Mouse (Mus musculus): ENCODE measurements around the gene Hnf1a.

Hnf1a gene

DNA sequence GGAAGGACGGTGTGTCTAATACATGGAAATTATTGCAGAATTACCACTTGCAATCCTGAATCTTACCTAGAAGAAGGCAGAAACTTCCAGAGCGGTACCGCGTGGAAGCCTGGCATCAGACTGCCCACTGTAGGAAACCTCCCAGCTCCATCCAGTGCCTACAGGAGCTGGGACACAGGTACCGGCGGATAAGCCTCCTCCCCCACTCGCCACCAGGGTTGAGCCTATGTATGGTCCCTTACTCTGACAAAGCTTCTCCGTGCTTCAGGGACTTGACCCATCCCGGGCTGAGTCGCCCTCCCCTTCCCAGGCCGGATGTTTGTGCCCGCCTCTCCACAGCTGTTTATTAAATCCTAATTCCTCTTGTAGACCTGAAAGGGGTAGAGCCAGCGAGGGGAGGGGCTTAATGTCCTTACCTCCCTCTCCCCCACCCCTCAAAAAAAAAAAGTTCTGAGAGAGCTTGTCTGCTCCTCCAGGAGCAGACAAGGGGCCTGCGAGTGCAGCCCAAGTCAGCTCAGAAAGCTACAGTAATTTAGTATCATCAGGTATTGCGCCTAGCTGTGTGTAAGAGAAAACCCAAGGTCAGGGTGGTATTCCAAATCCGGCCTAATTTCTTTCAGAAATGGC is 9.3 kb upstream of the Hnf1a start:
- in situ Hi-C loops (cut with MboI; ENCODE audit: unreplicated experiment in 2 of 2): no loop called here

DNA sequence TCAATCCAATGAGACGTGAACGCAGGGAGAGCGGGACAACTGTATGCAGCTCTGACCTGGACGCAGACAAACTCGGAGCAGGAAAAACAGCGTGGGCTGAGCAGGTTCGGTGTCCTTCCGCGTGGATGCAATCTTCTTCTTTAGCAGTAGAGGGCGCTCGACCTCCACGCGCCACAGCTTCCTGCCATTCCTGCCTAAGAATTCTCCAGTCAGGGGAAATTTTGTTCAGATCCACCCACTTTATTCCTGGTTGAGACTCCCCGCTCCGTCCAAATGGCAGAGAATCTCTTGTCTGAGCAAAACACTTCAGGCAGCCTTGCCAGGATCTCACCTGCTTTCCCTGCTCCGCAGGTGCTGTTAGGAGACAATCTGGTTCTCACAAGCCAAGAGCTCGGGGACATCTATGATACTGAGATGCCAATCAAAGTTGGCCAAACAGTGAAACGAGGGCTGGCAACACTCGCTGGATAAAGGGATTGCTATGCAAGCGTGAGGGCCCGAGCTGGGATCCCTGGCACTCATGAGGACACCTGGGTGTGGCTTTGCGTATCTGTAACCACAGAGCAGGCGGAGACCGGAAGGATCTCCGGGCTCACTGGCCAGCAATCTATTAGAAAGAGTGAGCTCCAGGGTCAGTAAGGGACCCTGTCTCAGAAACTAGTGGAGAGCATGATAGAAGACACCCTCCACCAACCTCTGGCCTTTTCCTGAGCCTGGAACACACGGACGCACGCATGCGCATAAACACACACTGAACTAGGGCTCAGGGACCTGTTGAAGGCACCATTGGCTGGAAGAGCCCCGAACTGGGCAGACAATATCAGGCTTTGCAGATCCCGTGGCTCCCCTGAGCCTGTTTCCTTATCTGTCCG is 8.6 kb upstream of the Hnf1a start:
- in situ Hi-C loops (cut with MboI; ENCODE audit: unreplicated experiment in 2 of 2): loop anchor here (5.0 to 10.0 kb wide), 5 partner anchors 98 to 465 kb away; partner anchors contain the start of gene Pop5 (in 1 of the 2)

DNA sequence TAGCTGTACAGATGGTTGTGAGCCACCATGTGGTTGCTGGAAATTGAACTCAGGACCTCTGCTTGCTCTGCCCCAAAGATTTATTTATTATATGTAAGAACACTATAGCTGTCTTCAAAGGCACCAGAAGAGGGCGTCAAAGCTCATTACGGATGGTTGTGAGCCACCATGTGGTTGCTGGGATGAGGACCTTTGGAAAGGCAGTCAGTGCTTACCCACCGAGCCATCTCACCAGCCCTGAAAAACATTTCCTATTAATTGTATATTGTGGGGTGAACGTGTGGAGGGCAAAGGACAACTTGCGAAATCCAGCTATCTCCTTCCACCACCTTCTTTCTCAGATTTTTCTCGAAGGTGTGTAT is 8.0 kb upstream of the Hnf1a start:
- in situ Hi-C loops (cut with MboI; ENCODE audit: unreplicated experiment in 2 of 2): loop anchor here (5.0 to 10.0 kb wide), 5 partner anchors 98 to 466 kb away; partner anchors contain the start of gene Pop5 (in 1 of the 2)

DNA sequence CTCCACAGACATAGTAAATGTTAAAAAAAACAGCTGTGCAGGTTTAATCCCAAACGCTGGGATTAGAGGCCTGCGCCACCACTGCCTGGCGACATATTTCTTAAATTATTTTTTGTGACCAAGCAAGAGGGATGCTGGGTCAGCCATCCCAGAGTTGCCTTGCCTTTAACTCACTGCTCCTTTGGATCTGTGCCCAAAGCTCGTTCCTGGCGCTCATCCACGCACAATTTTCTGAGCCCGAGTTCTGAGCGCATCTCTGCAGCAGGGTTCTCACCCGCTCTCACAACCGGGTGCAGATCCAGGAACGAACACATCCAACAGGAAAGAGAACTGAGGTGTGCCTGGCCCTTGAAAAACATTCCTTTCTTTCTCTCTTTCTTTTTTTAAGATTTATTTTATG is 7.6 kb upstream of the Hnf1a start:
- in situ Hi-C loops (cut with MboI; ENCODE audit: unreplicated experiment in 2 of 2): loop anchor here (5.0 to 10.0 kb wide), 5 partner anchors 99 to 466 kb away; partner anchors contain the start of gene Pop5 (in 1 of the 2)

DNA sequence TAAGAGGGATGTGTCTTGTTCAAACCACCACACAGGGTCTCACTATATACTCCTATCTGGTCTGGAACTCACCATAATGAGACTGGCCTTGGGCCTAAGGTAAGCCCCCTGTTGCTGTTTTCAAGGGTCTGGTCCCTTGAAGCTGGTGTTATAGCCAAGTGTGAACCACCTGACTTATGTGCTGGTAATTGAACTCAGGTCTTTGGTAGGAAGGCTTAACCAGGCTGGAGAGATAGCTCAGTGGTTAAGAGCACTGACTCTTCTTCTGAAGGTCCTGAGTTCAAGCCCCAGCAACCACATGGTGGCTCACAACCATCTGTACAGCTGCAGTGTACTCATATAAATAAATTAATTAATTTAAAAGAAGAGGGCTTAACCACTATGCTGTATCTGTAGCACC is 6.0 kb upstream of the Hnf1a start:
- in situ Hi-C loops (cut with MboI; ENCODE audit: unreplicated experiment in 2 of 2): loop anchor here (5.0 to 10.0 kb wide), 5 partner anchors 100 to 468 kb away; partner anchors contain the start of gene Pop5 (in 1 of the 2)

DNA sequence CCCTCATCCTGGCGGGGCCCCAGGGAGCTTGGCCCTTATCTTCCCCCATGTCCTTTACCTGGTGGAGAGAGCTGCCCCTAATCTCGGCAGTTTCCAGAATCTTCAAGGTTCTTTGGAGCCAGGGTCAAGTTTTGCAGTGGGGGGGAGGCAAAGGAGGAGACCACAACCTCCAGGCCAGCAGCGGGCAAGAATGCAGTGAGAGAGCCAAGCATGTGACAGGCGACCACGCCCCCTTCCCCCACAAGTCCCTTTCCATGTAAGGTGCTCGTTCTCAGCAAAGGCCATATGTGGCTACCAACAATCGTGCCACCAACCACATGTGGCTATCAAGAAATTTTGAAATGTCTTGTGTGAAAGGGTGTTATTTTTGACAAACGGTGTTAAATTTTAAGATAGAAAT is 2.2 kb upstream of the Hnf1a start:
- in situ Hi-C loops (cut with MboI; ENCODE audit: unreplicated experiment in 2 of 2): loop anchor here (10.0 to 25.0 kb wide), 3 partner anchors 132 to 489 kb away; partner anchors contain the start of gene Pla2g1b (in 1 of the 2)

DNA sequence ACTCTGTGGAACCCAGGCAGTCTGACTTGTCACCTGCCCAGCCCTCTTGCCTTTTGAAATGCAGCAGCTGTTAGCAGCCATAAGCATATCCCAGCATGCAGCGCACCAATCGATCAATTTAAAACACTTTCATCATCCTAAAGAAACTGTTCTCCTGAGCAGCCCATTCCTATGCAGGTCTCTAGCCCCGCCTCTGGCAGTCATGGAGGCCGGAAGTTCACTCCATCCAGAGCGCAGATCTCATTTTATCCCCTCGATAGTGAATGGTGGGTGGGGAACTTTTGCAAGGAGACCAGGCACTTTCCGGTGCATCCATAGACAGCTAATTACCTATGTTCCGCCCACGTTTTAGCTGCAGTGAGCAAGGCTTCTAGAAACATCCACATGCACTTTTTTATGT is 1.3 kb upstream of the Hnf1a start:
- in situ Hi-C loops (cut with MboI; ENCODE audit: unreplicated experiment in 2 of 2): loop anchor here (10.0 to 25.0 kb wide), 3 partner anchors 133 to 490 kb away; partner anchors contain the start of gene Pla2g1b (in 1 of the 2)

DNA sequence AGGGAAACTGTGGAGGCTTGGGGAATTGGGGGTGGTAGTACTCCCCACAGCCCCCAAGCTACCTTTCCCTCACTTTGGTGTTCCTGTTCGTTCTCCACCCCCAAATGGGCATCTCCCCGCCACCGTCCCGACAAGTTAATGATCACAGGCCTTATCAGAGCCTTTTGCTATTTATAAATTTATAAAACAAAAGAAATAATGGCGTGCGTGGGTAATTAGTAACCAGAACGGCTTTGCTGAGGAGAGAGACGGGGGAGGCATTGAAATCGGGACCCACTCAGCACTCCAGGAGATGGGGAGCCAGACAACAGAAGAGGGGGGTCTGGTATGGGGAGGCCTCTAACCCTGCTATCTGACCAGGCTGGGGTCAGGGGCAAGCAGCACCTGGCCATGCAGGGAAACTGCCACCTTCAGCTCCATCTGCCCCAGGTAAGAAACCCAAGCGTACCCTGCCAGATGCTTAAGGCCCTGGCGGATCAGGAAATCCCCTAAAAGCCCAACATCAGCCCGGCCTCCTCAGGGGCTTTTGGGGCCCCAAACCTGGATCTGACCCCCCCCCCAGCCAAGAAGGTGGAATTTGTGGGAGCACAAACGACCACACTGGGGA is 1.2 kb downstream of the Hnf1a start:
- in situ Hi-C loops (cut with MboI; ENCODE audit: unreplicated experiment in 2 of 2): loop anchor here (10.0 to 25.0 kb wide), 3 partner anchors 135 to 493 kb away; partner anchors contain the start of gene Pla2g1b (in 1 of the 2)

DNA sequence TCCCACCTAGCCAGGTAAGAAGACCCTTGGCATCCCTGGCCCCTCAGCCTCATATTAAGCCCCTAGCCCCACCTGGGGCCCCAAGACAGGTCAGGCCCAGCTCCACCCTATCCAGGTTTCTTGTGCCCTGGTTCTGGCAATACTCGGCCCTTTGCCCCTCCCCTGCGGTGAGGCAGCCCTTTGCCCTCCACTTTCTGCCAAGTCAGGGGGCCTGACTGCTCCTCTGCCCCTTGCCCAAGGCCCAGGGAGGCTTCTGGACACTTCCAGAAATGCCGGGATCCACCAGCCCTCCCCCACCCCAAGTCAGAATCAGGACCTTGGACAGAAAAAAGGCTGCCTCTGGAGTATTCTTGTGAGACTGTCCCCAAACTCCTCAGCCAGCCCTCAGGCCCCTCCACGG is 1.8 kb downstream of the Hnf1a start:
- in situ Hi-C loops (cut with MboI; ENCODE audit: unreplicated experiment in 2 of 2): loop anchor here in 1 of 2 experiments (25.0 kb wide), 1 partner anchor 493 kb away; the partner anchor contains the start of gene Pla2g1b

DNA sequence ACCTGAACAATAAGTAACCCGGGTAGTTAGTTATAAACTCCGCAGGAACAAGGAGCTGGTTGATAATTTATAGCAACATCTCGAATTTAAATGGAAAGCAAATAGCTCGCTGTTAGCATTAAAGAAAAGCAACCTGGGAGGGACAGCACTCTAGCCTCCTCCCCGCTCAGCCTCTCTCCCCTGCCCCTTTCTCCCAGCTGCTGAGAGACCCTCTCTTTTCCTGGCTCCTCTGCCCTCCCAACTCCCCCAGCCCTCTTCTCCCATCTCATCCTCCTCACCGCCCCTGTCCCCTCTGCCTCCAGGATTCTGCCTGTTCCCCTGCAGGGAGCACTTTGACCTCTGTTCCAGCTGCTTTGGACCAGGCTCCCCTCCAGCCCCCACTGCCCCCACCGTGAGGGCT is 2.2 kb downstream of the Hnf1a start:
- in situ Hi-C loops (cut with MboI; ENCODE audit: unreplicated experiment in 2 of 2): loop anchor here in 1 of 2 experiments (25.0 kb wide), 1 partner anchor 494 kb away; the partner anchor contains the start of gene Pla2g1b

DNA sequence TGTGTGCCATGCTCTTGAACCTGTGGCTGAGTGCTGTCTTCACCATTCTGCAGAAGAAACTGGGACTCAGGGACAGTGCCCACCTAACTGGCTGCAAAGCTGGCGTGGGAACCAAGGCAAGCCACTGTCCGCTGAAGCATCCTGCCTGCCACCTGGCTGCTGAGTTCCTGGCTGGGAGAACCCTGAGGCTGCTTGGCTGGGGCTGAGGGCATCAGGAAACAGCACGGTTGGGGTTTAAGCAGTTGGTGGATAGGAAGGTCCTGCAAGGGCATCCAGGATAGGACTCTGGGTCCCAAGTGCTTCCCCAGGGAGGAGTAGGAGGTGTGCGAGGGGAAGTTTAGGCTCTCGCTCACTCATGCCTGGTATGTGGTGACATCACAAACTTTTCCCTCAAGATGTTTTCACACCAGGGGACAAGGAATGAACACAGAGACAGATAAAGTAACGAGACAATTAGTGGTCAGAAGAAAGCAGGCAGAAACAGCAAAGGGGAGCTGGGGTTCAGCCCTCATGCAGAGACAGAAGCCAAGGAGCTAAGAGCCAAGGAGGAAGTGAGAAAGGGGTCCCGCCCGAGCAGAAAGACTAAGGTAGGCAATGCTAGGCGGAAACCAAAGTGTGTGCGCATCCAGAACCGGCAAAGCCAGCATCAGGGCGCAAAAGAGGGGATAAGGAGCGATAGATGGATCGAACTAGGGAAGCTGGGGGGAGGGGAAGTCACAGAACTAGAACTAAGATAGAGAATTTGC is 3.2 kb downstream of the Hnf1a start:
- in situ Hi-C loops (cut with MboI; ENCODE audit: unreplicated experiment in 2 of 2): loop anchor here in 1 of 2 experiments (25.0 kb wide), 1 partner anchor 495 kb away; the partner anchor contains the start of gene Pla2g1b

DNA sequence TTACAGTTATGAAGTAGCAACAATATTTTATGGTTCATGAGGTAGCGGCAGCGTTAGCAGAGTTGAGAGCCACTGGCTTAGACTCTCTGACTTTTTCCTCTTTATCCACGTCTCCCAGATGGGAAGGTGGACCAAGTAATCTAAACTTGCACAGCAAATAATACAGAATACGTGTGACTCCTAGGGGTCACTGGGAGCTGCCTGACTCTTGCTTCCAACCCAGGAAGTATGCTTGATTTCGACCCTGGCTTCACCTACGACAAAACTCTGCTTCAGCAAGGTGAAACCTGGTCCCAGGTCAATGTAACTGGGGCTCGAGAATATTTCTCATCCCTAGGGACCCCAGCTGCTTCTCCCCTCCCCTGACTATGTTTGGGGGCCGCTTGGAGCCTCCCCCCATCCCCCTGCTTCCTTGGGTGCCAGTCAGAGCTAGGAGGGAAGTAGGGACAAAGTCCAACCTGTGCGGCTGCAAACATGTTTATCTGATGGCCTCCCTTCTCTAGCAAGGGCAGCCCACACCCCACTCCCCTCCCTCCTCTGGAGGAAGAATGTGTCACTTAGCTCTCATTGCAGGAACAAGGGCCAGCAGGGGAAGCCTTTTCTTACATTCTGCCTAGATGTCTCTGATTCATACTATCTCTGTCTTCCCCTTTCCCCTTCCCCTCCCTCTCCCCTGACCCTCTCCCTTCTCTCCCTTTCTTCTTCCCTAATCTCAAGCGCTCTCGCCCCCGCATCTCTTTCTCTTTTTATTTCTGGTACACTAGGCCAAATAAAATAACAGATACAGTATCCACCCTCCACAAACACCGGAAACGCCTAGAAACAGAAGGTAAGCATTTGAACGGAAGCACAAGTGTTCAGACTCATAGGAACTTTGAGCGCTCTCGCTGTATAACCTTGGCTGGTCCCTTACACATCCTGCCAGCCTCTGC is 5.7 kb downstream of the Hnf1a start:
- in situ Hi-C loops (cut with MboI; ENCODE audit: unreplicated experiment in 2 of 2): loop anchor here in 1 of 2 experiments (25.0 kb wide), 1 partner anchor 497 kb away; the partner anchor contains the start of gene Pla2g1b

DNA sequence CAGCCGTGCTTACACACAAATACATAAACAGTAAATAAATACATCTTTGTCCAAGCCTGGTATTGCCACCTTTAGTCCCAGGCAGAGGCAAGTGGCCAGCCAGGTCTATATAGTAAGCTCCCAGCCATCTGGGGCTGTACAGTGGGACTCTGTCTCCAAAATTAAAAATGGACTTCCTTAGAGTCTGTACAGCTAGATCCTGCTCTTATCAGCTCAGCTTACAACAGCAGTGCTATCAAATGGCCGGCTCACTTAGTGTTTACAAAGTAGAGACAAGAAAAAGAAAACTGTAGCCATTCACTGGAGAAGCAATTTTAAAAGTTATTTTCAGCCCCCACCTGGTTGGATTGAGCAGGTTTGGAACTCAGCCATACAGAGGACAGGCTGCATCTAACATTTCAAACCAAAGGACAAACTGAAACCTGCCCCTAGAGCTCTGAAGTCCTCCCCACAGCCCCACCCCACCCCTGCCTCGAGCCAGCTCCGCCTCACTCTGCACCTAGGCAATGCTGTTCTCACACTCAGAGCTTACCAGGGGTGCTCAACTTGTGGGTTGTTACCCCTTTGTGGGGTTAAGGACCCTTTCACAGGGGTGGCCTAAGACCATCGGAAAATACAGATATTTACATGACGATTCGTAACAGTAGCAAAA is 6.5 kb downstream of the Hnf1a start:
- in situ Hi-C loops (cut with MboI; ENCODE audit: unreplicated experiment in 2 of 2): loop anchor here in 1 of 2 experiments (25.0 kb wide), 1 partner anchor 498 kb away; the partner anchor contains the start of gene Pla2g1b

DNA sequence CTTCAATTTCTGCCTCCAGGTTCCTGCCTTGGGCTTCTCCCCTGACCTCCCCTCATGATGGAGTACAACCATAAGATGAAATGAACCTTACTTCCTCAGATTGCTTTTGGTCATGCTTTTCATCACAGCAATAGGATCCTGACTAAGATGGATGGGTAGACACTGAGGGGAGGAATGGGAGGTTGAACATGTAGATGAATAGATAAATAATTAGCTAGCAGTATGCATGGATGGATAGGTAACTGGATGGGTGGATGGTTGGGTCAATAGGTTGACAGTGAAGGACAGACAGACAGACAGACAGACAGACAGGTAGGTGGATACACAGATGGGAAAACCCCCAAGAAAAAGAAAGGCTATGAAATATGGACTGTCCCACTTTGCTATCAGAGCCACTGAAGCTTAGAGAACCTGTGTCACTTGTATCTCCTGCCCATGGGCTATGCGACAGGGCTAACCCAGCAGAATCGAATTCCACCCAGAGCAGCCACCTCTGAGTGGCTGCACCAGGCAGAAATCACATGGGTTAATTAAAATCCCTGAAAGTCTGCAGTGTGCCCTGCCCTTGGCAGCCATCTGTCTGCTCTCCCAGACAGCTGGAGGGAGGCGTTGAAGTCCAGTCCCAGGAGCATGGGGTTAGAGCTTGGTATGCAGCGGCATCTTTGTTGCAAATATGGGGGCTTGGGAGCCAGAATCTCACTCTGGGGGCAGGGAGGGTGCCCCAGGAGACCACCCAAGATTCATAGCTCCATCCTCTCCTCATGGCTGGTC is 9.1 kb downstream of the Hnf1a start:
- in situ Hi-C loops (cut with MboI; ENCODE audit: unreplicated experiment in 2 of 2): loop anchor here in 1 of 2 experiments (25.0 kb wide), 1 partner anchor 501 kb away; the partner anchor contains the start of gene Pla2g1b

DNA sequence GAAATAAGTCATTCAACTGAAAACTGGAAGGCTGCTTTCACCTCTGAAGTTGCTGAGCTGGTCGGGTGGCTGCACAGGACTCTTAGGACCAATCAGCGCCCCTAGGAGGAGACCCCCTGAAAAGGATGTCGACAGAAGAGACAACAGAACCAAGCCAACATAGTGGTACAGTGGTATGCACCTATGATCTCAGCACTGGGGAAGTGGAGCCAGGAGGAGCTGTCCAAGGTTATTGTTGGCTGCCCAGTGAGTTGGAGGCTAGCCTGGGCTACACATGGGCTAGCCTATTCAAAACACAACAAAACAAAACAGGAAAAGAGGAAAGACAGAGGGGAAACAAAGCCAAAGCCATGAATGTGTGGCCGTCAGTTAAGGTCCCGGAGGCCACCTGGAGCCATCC is 12.8 kb downstream of the Hnf1a start:
- in situ Hi-C loops (cut with MboI; ENCODE audit: unreplicated experiment in 2 of 2): loop anchor here in 1 of 2 experiments (25.0 kb wide), 1 partner anchor 504 kb away; the partner anchor contains the start of gene Pla2g1b

DNA sequence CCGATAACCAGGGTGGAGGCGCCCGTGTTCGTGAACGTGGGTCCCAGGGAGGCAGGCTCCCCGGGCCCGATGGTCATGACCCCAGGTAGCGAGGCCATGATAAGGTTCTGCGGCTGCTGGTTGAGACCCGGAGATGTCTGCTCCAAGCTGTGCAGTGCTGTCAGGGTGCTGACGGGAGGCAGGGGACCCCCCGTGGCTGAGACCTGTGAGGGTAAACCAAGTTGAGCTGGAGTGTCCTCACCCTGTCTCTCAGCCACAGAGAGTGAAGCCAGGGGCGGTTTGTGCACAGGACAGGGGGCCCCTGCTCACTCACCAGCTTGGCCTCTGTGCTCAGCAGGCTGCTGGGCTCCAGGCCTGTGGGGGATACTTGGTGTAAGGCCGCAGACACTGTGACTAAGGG is 17.6 kb downstream of the Hnf1a start:
- in situ Hi-C loops (cut with MboI; ENCODE audit: unreplicated experiment in 2 of 2): loop anchor here in 1 of 2 experiments (25.0 kb wide), 1 partner anchor 509 kb away; the partner anchor contains the start of gene Pla2g1b

DNA sequence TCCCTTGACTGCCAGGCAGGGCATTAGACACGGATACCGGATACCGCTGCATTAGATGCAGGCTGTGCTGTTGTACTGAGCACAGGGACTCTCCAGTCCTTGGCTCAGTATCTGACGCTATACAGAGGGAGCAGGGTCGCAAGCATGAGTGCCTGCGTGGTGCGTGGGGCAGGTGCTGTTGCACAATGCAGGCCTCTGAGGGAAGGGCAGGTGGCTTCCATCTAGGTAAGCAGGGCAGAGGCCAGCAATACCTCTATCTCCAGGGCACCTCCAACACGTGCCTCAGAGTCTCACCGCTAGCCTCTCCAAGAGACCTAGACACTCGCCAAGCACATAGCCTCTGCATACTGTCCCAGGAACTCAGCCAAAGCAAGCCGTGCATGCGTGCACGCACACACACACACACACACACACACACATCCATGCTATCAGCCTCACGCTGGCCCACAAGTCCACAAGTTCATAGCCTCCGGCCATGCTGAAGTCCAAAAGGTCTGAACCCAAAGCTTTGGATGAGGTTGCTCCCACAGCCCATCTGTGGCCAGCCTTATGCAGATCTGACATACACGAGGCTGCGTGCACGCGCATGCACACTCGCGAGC is 19.5 kb downstream of the Hnf1a start:
- in situ Hi-C loops (cut with MboI; ENCODE audit: unreplicated experiment in 2 of 2): loop anchor here in 1 of 2 experiments (25.0 kb wide), 1 partner anchor 511 kb away; the partner anchor contains the start of gene Pla2g1b

Data from v-Abl transformed pro-B cells (cell line).